Mouse (Mus musculus): ENCODE data around the gene Lrig1.

DNA sequence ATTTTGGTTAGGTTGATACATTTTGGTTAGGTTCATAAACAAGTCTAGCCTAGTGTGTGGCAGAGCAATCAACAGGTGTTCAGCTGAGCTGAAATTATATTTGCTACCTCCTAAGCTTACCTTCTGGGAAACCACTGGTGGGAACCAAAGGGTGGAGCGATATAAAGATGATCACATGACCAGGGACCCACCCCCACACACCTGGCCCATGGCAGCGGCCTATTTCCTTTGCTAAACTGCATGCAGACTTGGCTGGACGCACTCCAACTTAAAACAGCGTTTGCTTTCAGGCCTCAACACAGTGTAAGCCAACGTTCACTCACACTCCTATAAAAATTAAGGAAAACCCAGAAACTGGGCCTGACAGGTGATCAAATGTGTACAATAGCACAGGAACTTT, 33.9 kb upstream of the Lrig1 start:
- TF ChIP-seq CTCF (IDR thresholded peaks at IDR 0.05; ENCODE audit: extremely low read depth, insufficient read depth, insufficient read length, insufficient replicate concordance) (no peak), POLR2A (IDR thresholded peaks at IDR 0.05; ENCODE audit: low read depth, low read length) (no peak)

Data from spleen, adult 2 months (tissue).